In genomic region chr5:140352352-140352751, GRCm38 (mm10) we compare ENCODE assay signal across 24 mouse cellular contexts. TPM values are rescaled to one million over a fixed set of nuclear protein-coding genes. Genes with fewer than 3 reads are reported as not detected.
DNase-seq lines count a peak whose midpoint lies in the region; ATAC-seq lines count a peak whose summit lies in the region.
"Had no signal": no experiment of that assay in that cellular context is flagged by ENCODE, and none has a peak within 500 bp of the region (broad histone marks: within the 10 kb centered on the region; RNA-seq: fewer than 3 reads in every experiment).

No protein-coding gene starts in this region.

- H3K4me3 ChIP-seq in kidney, embryonic 16.5 days (ENCODE audit: low read length): no peak overlapping the region
- no peak overlapping the region for H3K4me3 ChIP-seq in midbrain, embryonic 11.5 days (ENCODE audit: low read depth, low read length)
- no peak overlapping the region for H3K4me3 ChIP-seq in midbrain, embryonic 15.5 days
- H3K4me3 ChIP-seq: embryonic facial prominence, embryonic 10.5 days; embryonic facial prominence, embryonic 12.5 days; forebrain, embryonic 13.5 days; forebrain, embryonic 15.5 days had no signal

- H3K4me1 ChIP-seq in kidney, embryonic 16.5 days (ENCODE audit: insufficient read depth, low read length): no peaks in the 10 kb centered on the region
- H3K4me1 ChIP-seq in midbrain, embryonic 11.5 days (ENCODE audit: control insufficient read depth, insufficient read depth, low read length): no peaks in the 10 kb centered on the region
- no peaks in the 10 kb centered on the region for H3K4me1 ChIP-seq in midbrain, embryonic 15.5 days
- H3K4me1 ChIP-seq: embryonic facial prominence, embryonic 10.5 days; embryonic facial prominence, embryonic 12.5 days; forebrain, embryonic 13.5 days; forebrain, embryonic 15.5 days had no signal

- DNase-seq in kidney, adult 11 months: peak; percentile 37
- DNase-seq in kidney, postnatal 4 days: no peak
- peak; percentile 44 to 49 for DNase-seq in kidney, adult 8-10 months
- DNase-seq in midbrain, embryonic 11.5 days (ENCODE audit: low spot score, missing footprints): peak; percentile 45
- DNase-seq: adrenal gland, adult 8-10 months; adrenal gland, postnatal 14 days; adrenal gland, postnatal 36 days; B cell, adult 2 months; cerebellum, adult 11-12 months; cerebellum, adult 2 months; cerebellum, adult 9-10 months; cerebellum, postnatal 10 days; cerebellum, postnatal 25 days had no signal

- H3K9ac ChIP-seq in kidney, embryonic 16.5 days (replicated peaks; ENCODE audit: low read length): no peak overlapping the region
- no peak overlapping the region for H3K9ac ChIP-seq in midbrain, embryonic 11.5 days (ENCODE audit: low read length)
- no peak overlapping the region for H3K9ac ChIP-seq in midbrain, embryonic 15.5 days
- H3K9ac ChIP-seq: embryonic facial prominence, embryonic 12.5 days; forebrain, embryonic 13.5 days; forebrain, embryonic 15.5 days had no signal

- no peak for ATAC-seq in kidney, embryonic 16.5 days (ENCODE audit: low FRiP score, low TSS enrichment)
- no peak for ATAC-seq in midbrain, embryonic 11.5 days (ENCODE audit: low FRiP score)
- ATAC-seq in midbrain, embryonic 15.5 days (replicated peaks): no peak
- ATAC-seq: activated CD4-positive, CD25-positive, alpha-beta regulatory T cell, adult 4 months; CD4-positive, CD25-positive, alpha-beta regulatory T cell, adult 4 months; forebrain, embryonic 13.5 days; forebrain, embryonic 15.5 days; Patski had no signal

- H3K27ac ChIP-seq in kidney, embryonic 16.5 days (ENCODE audit: low read length): no peak overlapping the region
- no peak overlapping the region for H3K27ac ChIP-seq in midbrain, embryonic 11.5 days (ENCODE audit: low read depth, low read length)
- no peak overlapping the region for H3K27ac ChIP-seq in midbrain, embryonic 15.5 days
- H3K27ac ChIP-seq: embryonic facial prominence, embryonic 10.5 days; embryonic facial prominence, embryonic 12.5 days; forebrain, embryonic 13.5 days; forebrain, embryonic 15.5 days had no signal

- no peaks in the 10 kb centered on the region for H3K9me3 ChIP-seq in kidney, embryonic 16.5 days (ENCODE audit: low read length)
- H3K9me3 ChIP-seq in midbrain, embryonic 11.5 days (ENCODE audit: control insufficient read depth, low read length): no peaks in the 10 kb centered on the region
- no peaks in the 10 kb centered on the region for H3K9me3 ChIP-seq in midbrain, embryonic 15.5 days
- H3K9me3 ChIP-seq: embryonic facial prominence, embryonic 10.5 days; embryonic facial prominence, embryonic 12.5 days; forebrain, embryonic 13.5 days; forebrain, embryonic 15.5 days; G1E had no signal

- H3K4me2 ChIP-seq in kidney, embryonic 16.5 days (replicated peaks; ENCODE audit: low read depth, low read length): no peak overlapping the region
- no peak overlapping the region for H3K4me2 ChIP-seq in midbrain, embryonic 11.5 days
- H3K4me2 ChIP-seq in midbrain, embryonic 15.5 days: no peak overlapping the region
- H3K4me2 ChIP-seq: embryonic facial prominence, embryonic 12.5 days; forebrain, embryonic 13.5 days; forebrain, embryonic 15.5 days had no signal

- 94% methylated on average over 6 of the region's 6 CpGs for WGBS in kidney, embryonic 16.5 days
- 98% methylated on average over 6 of the region's 6 CpGs for WGBS in midbrain, embryonic 11.5 days
- WGBS in midbrain, embryonic 15.5 days: 95% methylated on average over 6 of the region's 6 CpGs

- H3K36me3 ChIP-seq in kidney, embryonic 16.5 days (ENCODE audit: insufficient read depth, low read length): peaks cover 48% of the 10 kb centered on the region
- H3K36me3 ChIP-seq in midbrain, embryonic 11.5 days (ENCODE audit: control insufficient read depth, insufficient read depth, low read length): peaks cover 12% of the 10 kb centered on the region
- H3K36me3 ChIP-seq in midbrain, embryonic 15.5 days (replicated peaks): peaks cover 31% of the 10 kb centered on the region

- no peaks in the 10 kb centered on the region for H3K27me3 ChIP-seq in kidney, embryonic 16.5 days (ENCODE audit: insufficient read depth, low read length)
- no peaks in the 10 kb centered on the region for H3K27me3 ChIP-seq in midbrain, embryonic 11.5 days (ENCODE audit: control insufficient read depth, insufficient read depth, low read length)
- H3K27me3 ChIP-seq in midbrain, embryonic 15.5 days (replicated peaks): no peaks in the 10 kb centered on the region
- H3K27me3 ChIP-seq: CH12.LX; embryonic facial prominence, embryonic 12.5 days; forebrain, embryonic 13.5 days; forebrain, embryonic 15.5 days; Patski had no signal

RNA-seq across cellular contexts. Expression of gene Mrm2, which starts 20.7 kb away (rescaled TPM):
- 22.0 and 23.9 TPM in 2 replicates for polyA plus RNA-seq in kidney, embryonic 16.5 days (2015; fragmentation: Nextera tagmentation; extraction: Ambion mirVana)
- polyA plus RNA-seq in midbrain, embryonic 11.5 days (2014; fragmentation: Nextera tagmentation; extraction: Ambion mirVana): 21.4 and 22.4 TPM in 2 replicates
- polyA plus RNA-seq in midbrain, embryonic 15.5 days (2015; fragmentation: Nextera tagmentation; extraction: Ambion mirVana): 21.8 and 21.9 TPM in 2 replicates

RNA-seq across cellular contexts. Expression of gene Nudt1, which starts 30.9 kb away (rescaled TPM):
- 55.2 and 58.1 TPM in 2 replicates for polyA plus RNA-seq in kidney, embryonic 16.5 days (2015; fragmentation: Nextera tagmentation; extraction: Ambion mirVana)
- polyA plus RNA-seq in midbrain, embryonic 11.5 days (2014; fragmentation: Nextera tagmentation; extraction: Ambion mirVana): 41.2 and 48.5 TPM in 2 replicates
- 22.3 and 23.4 TPM in 2 replicates for polyA plus RNA-seq in midbrain, embryonic 15.5 days (2015; fragmentation: Nextera tagmentation; extraction: Ambion mirVana)

RNA-seq across cellular contexts. Expression of gene Mad1l1, which starts 31.0 kb away (rescaled TPM):
- polyA plus RNA-seq in kidney, embryonic 16.5 days (2015; fragmentation: Nextera tagmentation; extraction: Ambion mirVana): 51.6 and 52.4 TPM in 2 replicates
- polyA plus RNA-seq in midbrain, embryonic 11.5 days (2014; fragmentation: Nextera tagmentation; extraction: Ambion mirVana): 37.5 and 44.2 TPM in 2 replicates
- 35.4 and 37.2 TPM in 2 replicates for polyA plus RNA-seq in midbrain, embryonic 15.5 days (2015; fragmentation: Nextera tagmentation; extraction: Ambion mirVana)

RNA-seq across cellular contexts. Expression of gene Snx8, which starts 36.7 kb away (rescaled TPM):
- 31.9 and 32.4 TPM in 2 replicates for polyA plus RNA-seq in kidney, embryonic 16.5 days (2015; fragmentation: Nextera tagmentation; extraction: Ambion mirVana)
- 7.4 and 9.9 TPM in 2 replicates for polyA plus RNA-seq in midbrain, embryonic 11.5 days (2014; fragmentation: Nextera tagmentation; extraction: Ambion mirVana)
- 40.5 and 41.4 TPM in 2 replicates for polyA plus RNA-seq in midbrain, embryonic 15.5 days (2015; fragmentation: Nextera tagmentation; extraction: Ambion mirVana)

Comparison
In these comparisons a context has a peak if more than half of its experiments do, and no peak if none do; other contexts are left out.
1. DNase-seq: peak in kidney, adult 11 months (single experiment), kidney, adult 8-10 months (2 of 2) and midbrain, embryonic 11.5 days (single experiment); none in kidney, postnatal 4 days (0 of 2).